Mouse (Mus musculus): Measurements from ENCODE around the gene Eno1.

GRCm38 (mm10) chr4:150242745-150243144 lies 6.2 kb downstream of the Eno1 start:
- TF ChIP-seq POLR2A (IDR thresholded peaks at IDR 0.05; ENCODE audit: insufficient read depth, low read length) (no peak), CTCF (IDR thresholded peaks at IDR 0.05; ENCODE audit: low read depth, low read length) (no peak)
